Mouse (Mus musculus) kidney, adult 2 months (tissue): ENCODE measurements around the gene Tti1. TPM values are rescaled to one million over a fixed set of nuclear protein-coding genes. Genes with fewer than 3 reads are reported as not detected.

ENCODE experiments used
- DNase-seq: peaks from one replicate; pipeline ENCODE4 v3.0.0; 2021
- H3K27ac ChIP-seq: fragments of 200-500 bp; 2 replicates; pipeline ENCODE4 v1.5.1; 2012; ENCODE audit warnings: low read depth, low read length, control low read depth, inconsistent platforms; ENCODE audit not compliant: insufficient read depth
- H3K27me3 ChIP-seq: fragments of 200-500 bp; replicated peaks from 2 replicates; pipeline ENCODE4 v1.6.1; 2012; ENCODE audit warnings: mild to moderate bottlenecking, moderate library complexity, low read length, inconsistent platforms; ENCODE audit not compliant: control insufficient read depth, insufficient read depth
- H3K36me3 ChIP-seq: fragments of 200-500 bp; 2 replicates; pipeline ENCODE4 v1.6.1; 2012; ENCODE audit warnings: mild to moderate bottlenecking, moderate library complexity, low read length, inconsistent platforms; ENCODE audit not compliant: control insufficient read depth, insufficient read depth
- H3K4me1 ChIP-seq: fragments of 200-500 bp; 2 replicates; pipeline ENCODE4 v1.6.1; 2011; ENCODE audit warnings: low read length; ENCODE audit not compliant: control insufficient read depth, insufficient read depth
- H3K4me3 ChIP-seq: fragments of 200-500 bp; 2 replicates; pipeline ENCODE4 v1.5.1; 2011; ENCODE audit warnings: mild to moderate bottlenecking, low read depth, low read length, control low read depth; ENCODE audit not compliant: insufficient read depth
- CTCF ChIP-seq: fragments of 200-500 bp; conservative IDR thresholded peaks from 2 replicates; pipeline ENCODE4 v1.5.1; 2011; ENCODE audit warnings: low read depth, mild to moderate bottlenecking, control low read depth, low read length, moderate library complexity, mixed read lengths; ENCODE audit not compliant: insufficient read depth, insufficient read length
- POLR2A ChIP-seq: fragments of 200-500 bp; IDR thresholded peaks from one replicate; pipeline ENCODE4 v1.6.1; 2011; ENCODE audit warnings: low read depth, low read length, control low read depth
- WGBS: fragments of 180-500 bp; shearing (Covaris S2); methylation state at CpG from one replicate; pipeline ENCODE4 v1.1.7; 2018; 5-methylcytosine and 5-hydroxymethylcytosine counted together
- polyA plus RNA-seq: library from polyadenylated mRNA; depleted of rRNA; stranded (reverse); fragments of >200 nt; gene quantifications from 2 replicates; pipeline ENCODE4 v1.2.3, GENCODE M21; 2012

Gene Tti1
- polyA plus RNA-seq, 1 experiment: 16.3 TPM

- H3K4me1 ChIP-seq: peaks cover 6% of the 10 kb centered on the region; the same call in 1 of the 2 replicates
- TF ChIP-seq CTCF (no peak), POLR2A (no peak)
- no peak overlapping the region for H3K4me3 ChIP-seq
- H3K27me3 ChIP-seq: no peaks in the 10 kb centered on the region
- H3K36me3 ChIP-seq: no peaks in the 10 kb centered on the region; the same call in 1 of the 2 replicates
- no peak for DNase-seq
- H3K27ac ChIP-seq: no peak overlapping the region
- WGBS: 72% methylated on average over 2 of the region's 2 CpGs
Observed at GRCm38 (mm10) chr2:158040396-158040795, 12.2 kb upstream of the Tti1 start.

GRCm38 (mm10) chr2:158039662-158040061, 11.4 kb upstream of the Tti1 start:
- Histone ChIP-seq H3K4me3 (no peak overlapping the region), H3K27ac (no peak overlapping the region), H3K27me3 (no peaks in the 10 kb centered on the region), H3K4me1 (peaks cover 6% of the 10 kb centered on the region; the same call in 1 of the 2 replicates), H3K36me3 (no peaks in the 10 kb centered on the region; the same call in 1 of the 2 replicates)
- 38% methylated on average over 1 of the region's 1 CpGs for WGBS
- no peak for DNase-seq
- no peak for TF ChIP-seq CTCF
- no peak for TF ChIP-seq POLR2A

- peaks cover 6% of the 10 kb centered on the region; the same call in 1 of the 2 replicates for H3K4me1 ChIP-seq
- H3K27me3 ChIP-seq: no peaks in the 10 kb centered on the region
- H3K36me3 ChIP-seq: no peaks in the 10 kb centered on the region
- WGBS: 86% methylated on average over 1 of the region's 1 CpGs
- TF ChIP-seq POLR2A (no peak), CTCF (no peak)
- H3K27ac ChIP-seq: peak overlapping the region; percentile 20; the same call in 1 of the 2 replicates
- no peak for DNase-seq
- no peak overlapping the region for H3K4me3 ChIP-seq
Observed at GRCm38 (mm10) chr2:158037571-158037970, 9.3 kb upstream of the Tti1 start.

GRCm38 (mm10) chr2:158036953-158037352, 8.7 kb upstream of the Tti1 start:
- no peak for TF ChIP-seq POLR2A
- no peak for TF ChIP-seq CTCF
- 68% methylated on average over 7 of the region's 7 CpGs for WGBS

GRCm38 (mm10) chr2:158036408-158036807, 8.2 kb upstream of the Tti1 start:
- WGBS: 78% methylated on average over 6 of the region's 6 CpGs
- H3K36me3 ChIP-seq: no peaks in the 10 kb centered on the region
- no peak for DNase-seq
- H3K27ac ChIP-seq: no peak overlapping the region
- no peak overlapping the region for H3K4me3 ChIP-seq
- no peaks in the 10 kb centered on the region for H3K27me3 ChIP-seq
- peaks cover 7% of the 10 kb centered on the region for H3K4me1 ChIP-seq
- TF ChIP-seq CTCF: no peak
- TF ChIP-seq POLR2A: no peak

More at GRCm38 (mm10) chr2:158036953-158037352, 8.7 kb upstream of the Tti1 start:
- no peak for DNase-seq
- no peak overlapping the region for H3K27ac ChIP-seq
- H3K4me1 ChIP-seq: peaks cover 9% of the 10 kb centered on the region; the same call in 1 of the 2 replicates
- H3K27me3 ChIP-seq: no peaks in the 10 kb centered on the region
- H3K4me3 ChIP-seq: no peak overlapping the region
- H3K36me3 ChIP-seq: no peaks in the 10 kb centered on the region

GRCm38 (mm10) chr2:158035813-158036212, 7.6 kb upstream of the Tti1 start:
- Histone ChIP-seq H3K27ac (no peak overlapping the region), H3K4me1 (peaks cover 12% of the 10 kb centered on the region), H3K27me3 (no peaks in the 10 kb centered on the region), H3K4me3 (no peak overlapping the region), H3K36me3 (no peaks in the 10 kb centered on the region)
- no peak for DNase-seq
- 86% methylated on average over 2 of the region's 2 CpGs for WGBS
- no peak for TF ChIP-seq POLR2A
- no peak for TF ChIP-seq CTCF

- 53% methylated on average over 7 of the region's 7 CpGs for WGBS
- no peak overlapping the region for H3K27ac ChIP-seq
- peaks cover 22% of the 10 kb centered on the region for H3K4me1 ChIP-seq
- DNase-seq: no peak
- no peaks in the 10 kb centered on the region for H3K27me3 ChIP-seq
- no peaks in the 10 kb centered on the region for H3K36me3 ChIP-seq
- TF ChIP-seq CTCF (no peak), POLR2A (no peak)
- 0 out of 2 replicates have a peak overlapping the region, but pooled peaks have one; percentile 0 for H3K4me3 ChIP-seq
Observed at GRCm38 (mm10) chr2:158030007-158030406, 1.8 kb upstream of the Tti1 start.
